12 mouse cellular contexts compared by ENCODE assay signal in the genomic region with DNA sequence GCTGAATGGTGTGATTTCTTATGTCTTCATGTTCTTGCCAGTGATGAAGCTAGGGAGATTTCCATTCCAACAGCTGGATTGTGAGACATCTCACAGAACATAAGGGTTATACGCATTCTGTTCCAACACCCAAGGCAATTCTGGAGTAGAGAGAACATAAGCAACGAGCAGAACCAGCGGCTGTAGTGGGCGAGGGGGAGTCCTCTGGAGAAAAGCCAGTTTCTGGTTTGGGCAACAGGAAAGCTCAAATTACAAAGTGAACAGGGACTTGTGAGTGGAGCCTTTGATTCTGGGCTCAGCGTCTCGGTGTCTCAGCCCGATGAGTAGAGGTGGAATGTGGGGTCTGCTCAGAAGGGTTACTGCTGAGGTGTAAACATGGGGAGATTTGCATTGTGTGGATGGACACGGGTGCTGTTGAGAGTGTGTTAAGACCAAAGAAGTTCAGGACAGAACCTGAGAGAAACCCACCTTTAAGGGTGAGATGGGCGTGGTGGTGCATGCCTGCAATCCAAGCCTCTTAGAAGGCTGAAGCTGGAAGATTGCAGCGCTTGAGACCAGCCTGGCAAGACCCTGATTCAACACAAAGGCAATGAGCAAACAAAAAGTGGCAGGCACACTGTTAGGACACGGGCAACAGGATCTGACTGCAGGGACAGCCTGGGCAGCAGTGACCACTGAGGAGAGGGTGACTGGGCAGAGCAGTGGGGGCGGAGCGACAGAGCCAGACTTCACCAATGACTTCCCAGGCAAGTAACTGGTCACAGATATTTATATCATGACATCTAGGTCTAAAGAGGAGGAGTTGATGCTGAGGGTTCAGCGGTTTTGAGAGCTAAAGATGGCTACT. TPM values are rescaled to one million over a fixed set of nuclear protein-coding genes. Genes with fewer than 3 reads are reported as not detected.
A peak's percentile ranks its signal among the peaks of the same experiment; 100 is the strongest.
DNase-seq lines count a peak whose midpoint lies in the region; ATAC-seq lines count a peak whose summit lies in the region.
"Had no signal": no experiment of that assay in that cellular context is flagged by ENCODE, and none has a peak within 500 bp of the region (broad histone marks: within the 10 kb centered on the region; RNA-seq: fewer than 3 reads in every experiment).

No protein-coding gene starts in this region.

- H3K36me3 ChIP-seq in hindbrain, embryonic 12.5 days = peaks cover 2% of the 10 kb centered on the region; the same call in 1 of the 2 replicates
- H3K36me3 ChIP-seq in hindbrain, embryonic 14.5 days (replicated peaks; ENCODE audit: control insufficient read depth, insufficient read depth) = peaks cover 3% of the 10 kb centered on the region
- peaks cover 6% of the 10 kb centered on the region for H3K36me3 ChIP-seq in megakaryocyte, embryonic 14.5 days (replicated peaks; ENCODE audit: low read length)
- H3K36me3 ChIP-seq in stomach, embryonic 14.5 days (ENCODE audit: control insufficient read depth, insufficient read depth, low read length) = no peaks in the 10 kb centered on the region
- H3K36me3 ChIP-seq: G1E had no signal

- peaks cover 13% of the 10 kb centered on the region; the same call in 1 of the 2 replicates for H3K4me1 ChIP-seq in hindbrain, embryonic 12.5 days
- H3K4me1 ChIP-seq in hindbrain, embryonic 14.5 days (replicated peaks; ENCODE audit: control insufficient read depth, insufficient read depth, low read length) = no peaks in the 10 kb centered on the region
- peaks cover 87% of the 10 kb centered on the region for H3K4me1 ChIP-seq in megakaryocyte, embryonic 14.5 days
- peaks cover 12% of the 10 kb centered on the region; the same call in 1 of the 2 replicates for H3K4me1 ChIP-seq in stomach, embryonic 14.5 days (ENCODE audit: control insufficient read depth, insufficient read depth, low read length)

- H3K27ac ChIP-seq in hindbrain, embryonic 12.5 days = peak overlapping the region; percentile 17; the same call in 1 of the 2 replicates
- H3K27ac ChIP-seq in hindbrain, embryonic 14.5 days = no peak overlapping the region
- H3K27ac ChIP-seq in stomach, embryonic 14.5 days (ENCODE audit: low read length) = no peak overlapping the region

- H3K9ac ChIP-seq in hindbrain, embryonic 12.5 days = no peak overlapping the region
- no peak overlapping the region for H3K9ac ChIP-seq in hindbrain, embryonic 14.5 days
- H3K9ac ChIP-seq in stomach, embryonic 14.5 days (replicated peaks; ENCODE audit: low read depth, low read length) = no peak overlapping the region

- no peak for DNase-seq in hindbrain, embryonic 14.5 days (ENCODE audit: low spot score)
- DNase-seq in embryo, embryonic 9.5 days (ENCODE audit: extremely low spot score) = peak; percentile 57
- no peak for DNase-seq in thymus, postnatal 25 days
- DNase-seq: kidney, adult 18-20 months; left cerebral cortex, postnatal 4 days; right cerebral cortex, postnatal 4 days had no signal

- H3K9me3 ChIP-seq in hindbrain, embryonic 12.5 days (replicated peaks) = no peaks in the 10 kb centered on the region
- H3K9me3 ChIP-seq in hindbrain, embryonic 14.5 days (ENCODE audit: control insufficient read depth, low read length) = no peaks in the 10 kb centered on the region
- no peaks in the 10 kb centered on the region for H3K9me3 ChIP-seq in megakaryocyte, embryonic 14.5 days
- H3K9me3 ChIP-seq in stomach, embryonic 14.5 days (ENCODE audit: control insufficient read depth, low read depth, low read length) = no peaks in the 10 kb centered on the region
- H3K9me3 ChIP-seq: G1E had no signal

- 0 out of 2 replicates have a peak overlapping the region, but pooled peaks have one; percentile 15 for H3K4me2 ChIP-seq in hindbrain, embryonic 12.5 days (replicated peaks)
- no peak overlapping the region for H3K4me2 ChIP-seq in hindbrain, embryonic 14.5 days (replicated peaks)
- peak overlapping the region; percentile 20; the same call in 1 of the 2 replicates for H3K4me2 ChIP-seq in stomach, embryonic 14.5 days (replicated peaks; ENCODE audit: low read depth, low read length)

- no peak overlapping the region for H3K4me3 ChIP-seq in hindbrain, embryonic 12.5 days
- no peak overlapping the region for H3K4me3 ChIP-seq in hindbrain, embryonic 14.5 days (replicated peaks; ENCODE audit: low read length)
- peak overlapping the region; percentile 83 for H3K4me3 ChIP-seq in megakaryocyte, embryonic 14.5 days (replicated peaks)
- H3K4me3 ChIP-seq in stomach, embryonic 14.5 days (ENCODE audit: low read depth, low read length) = no peak overlapping the region

- WGBS in hindbrain, embryonic 12.5 days = 28% methylated on average over 14 of the region's 14 CpGs
- 42% methylated on average over 14 of the region's 14 CpGs for WGBS in hindbrain, embryonic 14.5 days
- 12% methylated on average over 14 of the region's 14 CpGs for WGBS in stomach, embryonic 14.5 days

- ATAC-seq in hindbrain, embryonic 12.5 days (ENCODE audit: low FRiP score) = no peak
- ATAC-seq in hindbrain, embryonic 14.5 days (ENCODE audit: low FRiP score) = no peak
- no peak for ATAC-seq in megakaryocyte, adult 5-6 weeks (ENCODE audit: poor library complexity, severe bottlenecking)
- no peak for ATAC-seq in stomach, embryonic 14.5 days (ENCODE audit: insufficient number of reproducible peaks, insufficient read depth, low FRiP score, low read depth)
- no peak for ATAC-seq in granulocyte monocyte progenitor cell, adult 5-6 weeks (replicated peaks; ENCODE audit: poor library complexity, severe bottlenecking)

- no peaks in the 10 kb centered on the region for H3K27me3 ChIP-seq in hindbrain, embryonic 12.5 days
- no peaks in the 10 kb centered on the region for H3K27me3 ChIP-seq in hindbrain, embryonic 14.5 days (ENCODE audit: control insufficient read depth, insufficient read depth, low read length)
- H3K27me3 ChIP-seq in megakaryocyte, embryonic 14.5 days (replicated peaks) = peaks cover 7% of the 10 kb centered on the region
- no peaks in the 10 kb centered on the region for H3K27me3 ChIP-seq in stomach, embryonic 14.5 days (ENCODE audit: control insufficient read depth, insufficient read depth, low read length)

RNA-seq across cellular contexts. Expression of a gene that starts 6.5 kb away (rescaled TPM):
- polyA plus RNA-seq in hindbrain, embryonic 12.5 days (2016; fragmentation: Nextera tagmentation; extraction: Ambion mirVana) = 0.05 and 0.35 TPM in 2 replicates
- polyA plus RNA-seq in hindbrain, embryonic 14.5 days (2014; fragmentation: Nextera tagmentation; extraction: Ambion mirVana) = 0.51 and 0.56 TPM in 2 replicates
- polyA plus RNA-seq in megakaryocyte, embryonic 14.5 days (2012; ENCODE audit: insufficient read depth, low replicate concordance) = 1.2 TPM in 1 of 2 replicates, not detected in the other
- 0.40 TPM in 1 of 2 replicates, not detected in the other for total RNA-seq in megakaryocyte, adult 5-6 weeks (2015)
- total RNA-seq in megakaryocyte, adult 5-6 weeks (2017) = 0.44 TPM in 1 of 2 replicates, not detected in the other
- polyA plus RNA-seq in stomach, embryonic 14.5 days (2014; fragmentation: Nextera tagmentation; extraction: Ambion mirVana) = 0.36 and 0.45 TPM in 2 replicates
- total RNA-seq in granulocyte monocyte progenitor cell, adult 5-6 weeks (2014; fragmentation: Nextera tagmentation) = not detected in 2 replicates
- not detected in 2 replicates for total RNA-seq in granulocyte monocyte progenitor cell, adult 5-6 weeks (2017)

RNA-seq across cellular contexts. Expression of a gene that starts 7.1 kb away (rescaled TPM):
- 22.4 and 23.5 TPM in 2 replicates for polyA plus RNA-seq in hindbrain, embryonic 12.5 days (2016; fragmentation: Nextera tagmentation; extraction: Ambion mirVana)
- 6.6 and 7.0 TPM in 2 replicates for polyA plus RNA-seq in hindbrain, embryonic 14.5 days (2014; fragmentation: Nextera tagmentation; extraction: Ambion mirVana)
- 7.3 and 10.5 TPM in 2 replicates for polyA plus RNA-seq in megakaryocyte, embryonic 14.5 days (2012; ENCODE audit: insufficient read depth, low replicate concordance)
- 9.4 and 11.8 TPM in 2 replicates for total RNA-seq in megakaryocyte, adult 5-6 weeks (2015)
- total RNA-seq in megakaryocyte, adult 5-6 weeks (2017) = 33.7 and 37.6 TPM in 2 replicates
- polyA plus RNA-seq in stomach, embryonic 14.5 days (2014; fragmentation: Nextera tagmentation; extraction: Ambion mirVana) = 10.4 TPM in 2 replicates
- total RNA-seq in granulocyte monocyte progenitor cell, adult 5-6 weeks (2014; fragmentation: Nextera tagmentation) = 8.8 and 12.8 TPM in 2 replicates
- total RNA-seq in granulocyte monocyte progenitor cell, adult 5-6 weeks (2017) = 12.4 and 14.7 TPM in 2 replicates

RNA-seq across cellular contexts. Expression of a gene that starts 22.4 kb away (rescaled TPM):
- 63.5 and 68.3 TPM in 2 replicates for polyA plus RNA-seq in hindbrain, embryonic 12.5 days (2016; fragmentation: Nextera tagmentation; extraction: Ambion mirVana)
- polyA plus RNA-seq in hindbrain, embryonic 14.5 days (2014; fragmentation: Nextera tagmentation; extraction: Ambion mirVana) = 131 and 138 TPM in 2 replicates
- polyA plus RNA-seq in megakaryocyte, embryonic 14.5 days (2012; ENCODE audit: insufficient read depth, low replicate concordance) = 6.6 TPM in 1 of 2 replicates, not detected in the other
- 1.9 and 3.0 TPM in 2 replicates for total RNA-seq in megakaryocyte, adult 5-6 weeks (2015)
- 0.99 and 2.9 TPM in 2 replicates for total RNA-seq in megakaryocyte, adult 5-6 weeks (2017)
- 64.4 and 71.5 TPM in 2 replicates for polyA plus RNA-seq in stomach, embryonic 14.5 days (2014; fragmentation: Nextera tagmentation; extraction: Ambion mirVana)
- total RNA-seq in granulocyte monocyte progenitor cell, adult 5-6 weeks (2014; fragmentation: Nextera tagmentation) = 13.8 and 15.3 TPM in 2 replicates
- total RNA-seq in granulocyte monocyte progenitor cell, adult 5-6 weeks (2017) = 6.5 and 13.5 TPM in 2 replicates
- polyA plus RNA-seq: G1E had no signal

RNA-seq across cellular contexts. Expression of a gene that starts 23.9 kb away (rescaled TPM):
- polyA plus RNA-seq in hindbrain, embryonic 12.5 days (2016; fragmentation: Nextera tagmentation; extraction: Ambion mirVana) = 30.4 and 35.8 TPM in 2 replicates
- polyA plus RNA-seq in hindbrain, embryonic 14.5 days (2014; fragmentation: Nextera tagmentation; extraction: Ambion mirVana) = 10.8 and 11.7 TPM in 2 replicates
- 0.61 and 1.4 TPM in 2 replicates for polyA plus RNA-seq in megakaryocyte, embryonic 14.5 days (2012; ENCODE audit: insufficient read depth, low replicate concordance)
- 1.1 and 1.6 TPM in 2 replicates for total RNA-seq in megakaryocyte, adult 5-6 weeks (2015)
- total RNA-seq in megakaryocyte, adult 5-6 weeks (2017) = 1.4 and 1.5 TPM in 2 replicates
- polyA plus RNA-seq in stomach, embryonic 14.5 days (2014; fragmentation: Nextera tagmentation; extraction: Ambion mirVana) = 14.2 and 17.2 TPM in 2 replicates
- 4.1 and 7.6 TPM in 2 replicates for total RNA-seq in granulocyte monocyte progenitor cell, adult 5-6 weeks (2014; fragmentation: Nextera tagmentation)
- total RNA-seq in granulocyte monocyte progenitor cell, adult 5-6 weeks (2017) = 2.4 and 3.3 TPM in 2 replicates

RNA-seq across cellular contexts. Expression of a gene that starts 54.7 kb away (rescaled TPM):
- polyA plus RNA-seq in hindbrain, embryonic 12.5 days (2016; fragmentation: Nextera tagmentation; extraction: Ambion mirVana) = 42.4 and 45.2 TPM in 2 replicates
- 9.4 and 10.1 TPM in 2 replicates for polyA plus RNA-seq in hindbrain, embryonic 14.5 days (2014; fragmentation: Nextera tagmentation; extraction: Ambion mirVana)
- 0.08 TPM in 1 of 2 replicates, not detected in the other for polyA plus RNA-seq in megakaryocyte, embryonic 14.5 days (2012; ENCODE audit: insufficient read depth, low replicate concordance)
- total RNA-seq in megakaryocyte, adult 5-6 weeks (2015) = not detected in 2 replicates
- not detected in 2 replicates for total RNA-seq in megakaryocyte, adult 5-6 weeks (2017)
- polyA plus RNA-seq in stomach, embryonic 14.5 days (2014; fragmentation: Nextera tagmentation; extraction: Ambion mirVana) = 54.9 and 56.6 TPM in 2 replicates
- not detected in 2 replicates for total RNA-seq in granulocyte monocyte progenitor cell, adult 5-6 weeks (2014; fragmentation: Nextera tagmentation)
- not detected in 2 replicates for total RNA-seq in granulocyte monocyte progenitor cell, adult 5-6 weeks (2017)
- polyA plus RNA-seq: G1E had no signal
